Mouse (Mus musculus): Measurements from ENCODE around the gene Csf3. TPM values are rescaled to one million over a fixed set of nuclear protein-coding genes. Genes with fewer than 3 reads are reported as not detected.
A peak's percentile ranks its signal among the peaks of the same experiment; 100 is the strongest.

The Csf3 gene
- polyA plus RNA-seq, 1 experiment from 2014 or later, result not detected

DNA sequence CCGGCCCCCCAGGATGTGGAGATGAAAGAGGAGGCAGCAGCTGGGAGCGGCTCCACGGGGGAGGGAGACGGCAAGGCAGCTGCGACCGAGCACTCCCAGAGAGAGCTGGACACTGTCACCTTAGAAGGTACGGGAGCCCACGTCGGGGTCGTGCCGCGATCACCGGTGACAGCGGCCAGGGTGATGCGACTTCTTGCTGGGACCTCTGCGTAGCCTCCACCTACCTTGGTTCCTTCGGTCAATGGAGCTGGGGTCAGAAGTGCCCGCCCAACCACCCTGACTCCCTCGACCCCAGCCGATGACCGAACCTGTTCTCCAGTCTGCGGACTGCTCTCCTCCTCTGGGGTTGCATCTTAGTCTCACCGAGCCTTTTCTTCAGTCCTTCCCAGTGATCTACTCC lies 18.3 kb upstream of the Csf3 start:
- DNase-seq, result no peak
- Histone ChIP-seq H3K4me1 (ENCODE audit: insufficient read depth) (0 out of 2 replicates have a peak, but pooled peaks cover 3% of the 10 kb centered on the region), H3K4me2 (peak overlapping the region; percentile 64), H3K27me3 (ENCODE audit: insufficient read depth, low read length) (no peaks in the 10 kb centered on the region), H3K9ac (peak overlapping the region; percentile 98), H3K36me3 (ENCODE audit: insufficient read depth) (peaks cover 28% of the 10 kb centered on the region), H3K27ac (ENCODE audit: low read depth) (peak overlapping the region; percentile 34), H3K4me3 (ENCODE audit: low read depth, low read length) (peak overlapping the region; percentile 97), H3K9me3 (ENCODE audit: low read depth, low read length) (no peaks in the 10 kb centered on the region)
- WGBS, result under 1% methylated on average over 23 of the region's 23 CpGs
- TF ChIP-seq CTCF (IDR thresholded peaks at IDR 0.05; ENCODE audit: low read depth), result no peak
- peak; percentile 24 for ATAC-seq (ENCODE audit: insufficient read depth)

DNA sequence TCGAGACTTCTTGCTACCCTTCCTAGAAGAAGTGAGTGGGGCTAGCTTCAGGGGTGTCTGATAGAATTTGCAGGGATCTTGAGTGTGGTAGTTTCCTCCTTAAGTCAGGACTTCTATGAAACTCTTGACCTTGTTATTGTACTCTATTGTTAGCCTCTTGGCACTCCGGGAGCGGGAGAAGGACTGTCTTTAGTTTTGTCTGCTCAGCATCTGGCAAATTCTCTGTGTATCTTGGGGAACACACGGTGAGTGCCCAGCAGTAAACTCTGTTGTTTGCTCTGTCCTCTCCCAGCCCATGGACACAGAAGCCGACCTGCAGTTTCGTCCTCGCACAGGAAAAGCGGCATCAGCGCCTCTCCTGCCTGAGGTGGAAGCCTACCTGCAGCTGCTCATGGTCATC lies 15.4 kb upstream of the Csf3 start:
- H3K4me1 ChIP-seq (ENCODE audit: insufficient read depth), result 0 out of 2 replicates have a peak, but pooled peaks cover 3% of the 10 kb centered on the region
- WGBS, result 86% methylated on average over 9 of the region's 9 CpGs

DNA sequence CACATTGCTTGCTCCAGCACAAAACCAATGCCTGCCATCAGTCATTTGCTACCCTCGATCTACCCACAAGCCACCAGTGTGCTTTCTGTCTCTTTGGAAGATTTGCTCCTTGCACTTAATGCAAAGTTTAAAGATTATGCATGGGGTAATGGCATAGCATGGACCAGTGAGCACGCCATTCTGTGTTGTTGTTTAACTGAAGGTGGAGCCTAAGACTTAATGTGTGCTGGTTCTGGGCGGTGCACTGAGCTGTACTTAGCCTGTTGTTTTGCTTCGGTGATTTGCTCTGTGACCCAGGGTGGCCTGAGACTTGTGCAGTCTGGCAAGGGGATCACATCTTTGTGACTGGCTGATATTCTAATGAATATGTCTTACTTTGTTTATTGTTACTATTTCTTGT lies 14.1 kb upstream of the Csf3 start:
- no peak for ATAC-seq (ENCODE audit: insufficient read depth)
- no peak overlapping the region for H3K4me3 ChIP-seq (ENCODE audit: low read depth, low read length)
- no peak for DNase-seq
- peaks cover 66% of the 10 kb centered on the region for H3K36me3 ChIP-seq (ENCODE audit: insufficient read depth)
- 0 out of 2 replicates have a peak, but pooled peaks cover 3% of the 10 kb centered on the region for H3K4me1 ChIP-seq (ENCODE audit: insufficient read depth)
- no peak overlapping the region for H3K27ac ChIP-seq (ENCODE audit: low read depth)
- no peak overlapping the region for H3K4me2 ChIP-seq
- no peaks in the 10 kb centered on the region for H3K27me3 ChIP-seq (ENCODE audit: insufficient read depth, low read length)
- H3K9me3 ChIP-seq (ENCODE audit: low read depth, low read length), result no peaks in the 10 kb centered on the region
- H3K9ac ChIP-seq, result no peak overlapping the region
- TF ChIP-seq CTCF (IDR thresholded peaks at IDR 0.05; ENCODE audit: low read depth), result no peak
- WGBS, result 83% methylated on average over 4 of the region's 4 CpGs

More for the DNA sequence above, 15.4 kb upstream of the Csf3 start:
- ATAC-seq (ENCODE audit: insufficient read depth) (no peak), DNase-seq (no peak)
- no peak for TF ChIP-seq CTCF (IDR thresholded peaks at IDR 0.05; ENCODE audit: low read depth)
- Histone ChIP-seq H3K9ac (no peak overlapping the region), H3K4me3 (ENCODE audit: low read depth, low read length) (no peak overlapping the region), H3K27ac (ENCODE audit: low read depth) (no peak overlapping the region), H3K36me3 (ENCODE audit: insufficient read depth) (peaks cover 53% of the 10 kb centered on the region), H3K4me2 (no peak overlapping the region), H3K27me3 (ENCODE audit: insufficient read depth, low read length) (no peaks in the 10 kb centered on the region), H3K9me3 (ENCODE audit: low read depth, low read length) (no peaks in the 10 kb centered on the region)

DNA sequence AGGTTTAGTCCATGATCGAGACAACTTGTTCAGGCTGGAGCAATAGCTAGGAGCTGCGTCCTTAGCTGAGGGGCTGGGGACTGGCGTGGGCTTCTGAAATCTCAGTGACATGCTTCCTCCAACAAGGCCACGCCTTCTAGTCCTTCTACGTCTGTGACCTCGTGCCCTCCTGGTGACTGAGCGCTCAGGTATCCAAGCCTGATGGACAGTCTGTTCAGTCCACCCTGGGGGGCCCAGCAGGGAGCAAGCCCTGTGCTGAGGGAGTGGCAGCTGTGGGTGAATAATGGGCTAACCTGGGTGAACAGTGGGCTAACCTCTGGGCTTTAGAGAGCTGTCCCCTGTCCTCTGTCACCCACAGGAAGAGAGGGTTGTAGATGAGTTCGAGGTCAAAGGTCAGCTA lies 13.1 kb upstream of the Csf3 start:
- Histone ChIP-seq H3K4me2 (no peak overlapping the region), H3K4me3 (ENCODE audit: low read depth, low read length) (no peak overlapping the region), H3K27ac (ENCODE audit: low read depth) (no peak overlapping the region), H3K27me3 (ENCODE audit: insufficient read depth, low read length) (no peaks in the 10 kb centered on the region), H3K4me1 (ENCODE audit: insufficient read depth) (0 out of 2 replicates have a peak, but pooled peaks cover 3% of the 10 kb centered on the region), H3K9ac (no peak overlapping the region), H3K9me3 (ENCODE audit: low read depth, low read length) (no peaks in the 10 kb centered on the region), H3K36me3 (ENCODE audit: insufficient read depth) (peaks cover 76% of the 10 kb centered on the region)
- no peak for DNase-seq
- ATAC-seq (ENCODE audit: insufficient read depth), result no peak
- TF ChIP-seq CTCF (IDR thresholded peaks at IDR 0.05; ENCODE audit: low read depth), result no peak
- WGBS, result 77% methylated on average over 8 of the region's 8 CpGs

DNA sequence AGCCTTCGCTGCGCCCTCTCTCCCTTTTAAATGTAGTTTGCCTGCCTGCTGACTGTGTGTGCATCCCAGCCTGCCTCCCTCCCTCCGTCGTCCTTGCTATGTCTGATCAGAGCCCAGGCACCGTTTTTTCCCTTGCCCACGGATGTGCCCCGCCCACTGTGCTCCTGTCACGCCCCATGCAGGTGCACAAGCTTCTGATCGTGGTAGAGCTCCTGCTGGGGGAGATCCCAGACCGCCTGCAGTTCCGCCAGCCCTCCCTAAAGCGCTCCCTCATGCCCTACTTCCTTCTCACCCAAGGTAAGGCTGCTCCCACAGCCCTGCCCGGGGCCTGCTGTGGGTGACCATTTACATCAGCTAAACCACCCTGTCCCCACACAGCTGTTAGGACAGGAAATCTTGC lies 7.9 kb upstream of the Csf3 start:
- H3K9ac ChIP-seq, result no peak overlapping the region
- H3K27me3 ChIP-seq (ENCODE audit: insufficient read depth, low read length), result no peaks in the 10 kb centered on the region
- no peak for TF ChIP-seq CTCF (IDR thresholded peaks at IDR 0.05; ENCODE audit: low read depth)
- H3K27ac ChIP-seq (ENCODE audit: low read depth), result no peak overlapping the region
- WGBS, result 72% methylated on average over 13 of the region's 13 CpGs
- DNase-seq (no peak), ATAC-seq (ENCODE audit: insufficient read depth) (no peak)
- no peaks in the 10 kb centered on the region for H3K9me3 ChIP-seq (ENCODE audit: low read depth, low read length)
- no peak overlapping the region for H3K4me2 ChIP-seq
- peaks cover 82% of the 10 kb centered on the region for H3K36me3 ChIP-seq (ENCODE audit: insufficient read depth)
- no peak overlapping the region for H3K4me3 ChIP-seq (ENCODE audit: low read depth, low read length)
- H3K4me1 ChIP-seq (ENCODE audit: insufficient read depth), result no peaks in the 10 kb centered on the region

DNA sequence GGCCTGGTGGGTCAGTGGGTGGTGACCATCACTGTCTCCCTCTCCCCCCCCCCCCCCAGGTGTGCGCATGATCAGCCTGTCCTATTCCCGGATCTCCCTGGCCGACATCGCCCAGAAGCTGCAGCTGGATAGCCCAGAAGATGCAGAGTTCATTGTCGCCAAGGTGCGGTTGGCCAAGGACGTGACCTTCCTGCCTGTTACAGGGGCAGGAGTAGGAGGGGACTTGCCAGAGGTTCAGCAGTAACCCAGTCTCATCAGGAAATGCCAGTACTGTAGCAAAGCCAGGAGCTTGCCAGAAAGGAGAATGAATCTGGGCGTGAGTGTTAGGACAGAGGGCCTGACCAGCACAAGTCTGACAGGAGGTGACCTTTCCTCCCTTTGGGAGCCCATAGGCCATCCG lies 7.3 kb upstream of the Csf3 start:
- 88% methylated on average over 9 of the region's 9 CpGs for WGBS
- Histone ChIP-seq H3K27ac (ENCODE audit: low read depth) (no peak overlapping the region), H3K36me3 (ENCODE audit: insufficient read depth) (peaks cover 79% of the 10 kb centered on the region), H3K4me3 (ENCODE audit: low read depth, low read length) (no peak overlapping the region), H3K9me3 (ENCODE audit: low read depth, low read length) (no peaks in the 10 kb centered on the region), H3K4me2 (no peak overlapping the region), H3K27me3 (ENCODE audit: insufficient read depth, low read length) (no peaks in the 10 kb centered on the region), H3K4me1 (ENCODE audit: insufficient read depth) (no peaks in the 10 kb centered on the region), H3K9ac (no peak overlapping the region)
- TF ChIP-seq CTCF (IDR thresholded peaks at IDR 0.05; ENCODE audit: low read depth), result no peak
- no peak for ATAC-seq (ENCODE audit: insufficient read depth)
- no peak for DNase-seq

DNA sequence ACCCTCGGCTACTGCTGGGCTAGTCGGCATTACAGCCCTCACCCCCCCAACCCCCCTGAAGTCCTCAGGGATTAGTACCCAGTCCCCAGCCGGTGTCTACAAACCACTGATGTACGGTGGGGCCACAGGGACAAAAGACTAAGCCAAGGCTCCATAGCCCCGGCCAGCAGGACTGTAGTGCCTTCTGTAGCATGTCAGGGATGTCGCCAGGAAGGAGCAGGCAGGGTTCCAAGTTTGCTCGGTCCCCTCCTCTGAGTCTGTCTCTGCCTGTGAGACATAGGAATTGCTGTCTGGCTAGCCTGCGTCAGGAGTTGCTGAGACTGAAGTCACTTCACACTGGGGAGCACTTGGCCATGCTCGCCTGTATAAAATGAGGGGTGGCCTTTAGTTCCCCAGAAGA lies 6.8 kb upstream of the Csf3 start:
- Histone ChIP-seq H3K9ac (no peak overlapping the region), H3K4me3 (ENCODE audit: low read depth, low read length) (no peak overlapping the region), H3K4me2 (no peak overlapping the region), H3K36me3 (ENCODE audit: insufficient read depth) (peaks cover 75% of the 10 kb centered on the region), H3K4me1 (ENCODE audit: insufficient read depth) (no peaks in the 10 kb centered on the region), H3K9me3 (ENCODE audit: low read depth, low read length) (no peaks in the 10 kb centered on the region), H3K27me3 (ENCODE audit: insufficient read depth, low read length) (no peaks in the 10 kb centered on the region), H3K27ac (ENCODE audit: low read depth) (no peak overlapping the region)
- DNase-seq (peak; percentile 24), ATAC-seq (ENCODE audit: insufficient read depth) (no peak)
- TF ChIP-seq CTCF (IDR thresholded peaks at IDR 0.05; ENCODE audit: low read depth), result no peak
- 76% methylated on average over 9 of the region's 9 CpGs for WGBS

DNA sequence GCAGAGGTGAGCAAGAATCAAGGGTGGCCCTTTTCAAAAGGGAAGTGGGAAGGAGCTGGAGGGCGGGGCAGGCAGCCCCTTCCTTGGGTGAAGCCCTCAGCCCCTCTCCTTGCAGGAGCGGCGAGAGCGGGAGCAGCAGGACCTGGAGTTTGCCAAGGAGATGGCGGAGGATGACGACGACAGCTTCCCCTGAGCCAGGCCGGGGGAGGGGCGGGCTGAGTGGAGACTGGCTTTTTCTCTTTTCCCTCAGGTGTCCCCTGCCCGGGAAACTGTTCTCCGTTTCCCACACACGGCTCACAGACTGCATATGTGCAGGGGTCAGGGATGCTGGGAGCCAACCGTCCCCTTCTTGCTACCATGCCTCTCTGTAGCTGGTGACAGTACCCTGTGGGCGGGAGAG lies 5.7 kb upstream of the Csf3 start:
- WGBS, result 58% methylated on average over 14 of the region's 14 CpGs
- Histone ChIP-seq H3K27me3 (ENCODE audit: insufficient read depth, low read length) (no peaks in the 10 kb centered on the region), H3K36me3 (ENCODE audit: insufficient read depth) (peaks cover 64% of the 10 kb centered on the region), H3K27ac (ENCODE audit: low read depth) (no peak overlapping the region), H3K9ac (no peak overlapping the region), H3K4me3 (ENCODE audit: low read depth, low read length) (no peak overlapping the region), H3K4me1 (ENCODE audit: insufficient read depth) (no peaks in the 10 kb centered on the region), H3K9me3 (ENCODE audit: low read depth, low read length) (no peaks in the 10 kb centered on the region), H3K4me2 (no peak overlapping the region)
- ATAC-seq (ENCODE audit: insufficient read depth) (no peak), DNase-seq (no peak)
- TF ChIP-seq CTCF (IDR thresholded peaks at IDR 0.05; ENCODE audit: low read depth), result no peak
